Mouse (Mus musculus): Measurements from ENCODE around the gene Dcpp2. TPM values are rescaled to one million over a fixed set of nuclear protein-coding genes. Genes with fewer than 3 reads are reported as not detected.
"Not testable (repeated sequence)": the region's sequence is repeated elsewhere in the genome, so short reads cannot be mapped to it uniquely, and the experiment has no call there.

The Dcpp2 gene
- total RNA-seq, 2 experiments from 2014 or later: not detected

GRCm38 (mm10) chr17:23925090-23925493, 44.4 kb downstream of the Dcpp2 start:
- peak; percentile 27 for DNase-seq (ENCODE audit: low spot score)

GRCm38 (mm10) chr17:23931157-23931556, 50.5 kb downstream of the Dcpp2 start:
- no peak for DNase-seq (ENCODE audit: low spot score)

- DNase-seq (ENCODE audit: low spot score): no peak
Measured at GRCm38 (mm10) chr17:23941372-23941771, 60.7 kb downstream of the Dcpp2 start, which contains the start of gene Sbp. Gene Sbp, plus strand, starts transcription at chr17:23941672.

- not testable (repeated sequence) for DNase-seq (ENCODE audit: low spot score)
Measured at GRCm38 (mm10) chr17:23947486-23947885, 66.8 kb downstream of the Dcpp2 start.

GRCm38 (mm10) chr17:23949068-23949467, 68.4 kb downstream of the Dcpp2 start:
- DNase-seq (ENCODE audit: low spot score): no peak

Other genes starting within 250 kb of the Dcpp2 start
- under 1 TPM in 1 of 2 experiments, not detected in 1; 0.07 TPM for gene Mmp25, start 235.6 kb upstream of the Dcpp2 start, total RNA-seq (2021)
- gene Bicdl2, start 220.4 kb upstream of the Dcpp2 start, total RNA-seq (2021): not detected
- gene Hcfc1r1, start 207.3 kb upstream of the Dcpp2 start, total RNA-seq (2021): 100 to 1,000 TPM; 135 to 138 TPM
- gene Thoc6, start 207.0 kb upstream of the Dcpp2 start, total RNA-seq (2021): 1 to 10 TPM; 6.9 to 9.9 TPM
- gene Tnfrsf12a, start 203.4 kb upstream of the Dcpp2 start, total RNA-seq (2021): 10 to 100 TPM; 19.6 to 99.5 TPM
- gene Cldn6, start 201.6 kb upstream of the Dcpp2 start, total RNA-seq (2021): not detected
- under 1 TPM in 1 of 2 experiments, not detected in 1; 0.21 TPM for gene Cldn9, start 196.9 kb upstream of the Dcpp2 start, total RNA-seq (2021)
- not detected for gene 1520401A03Rik, start 158.1 kb upstream of the Dcpp2 start, total RNA-seq (2021)
- gene Pkmyt1, start 154.5 kb upstream of the Dcpp2 start, total RNA-seq (2021): under 1 TPM; 0.32 to 0.57 TPM
- gene Paqr4, start 140.0 kb upstream of the Dcpp2 start, total RNA-seq (2021): 1 to 10 TPM; 2.3 to 2.8 TPM
- not detected for gene Kremen2, start 135.0 kb upstream of the Dcpp2 start, total RNA-seq (2021)
- gene Flywch1, start 109.3 kb upstream of the Dcpp2 start, total RNA-seq (2021): 10 to 100 TPM; 50.0 to 59.2 TPM
- not detected for gene Flywch2, start 94.8 kb upstream of the Dcpp2 start, total RNA-seq (2021)
- 100 to 1,000 TPM; 145 to 160 TPM for gene Srrm2, start 90.3 kb upstream of the Dcpp2 start, total RNA-seq (2021)
- 100 to 1,000 TPM; 394 to 418 TPM for gene Elob, start 51.7 kb upstream of the Dcpp2 start, total RNA-seq (2021)
- not detected for gene Prss33, start 44.8 kb upstream of the Dcpp2 start, total RNA-seq (2021)
- not detected for gene Prss32, start 37.0 kb upstream of the Dcpp2 start, total RNA-seq (2021)
- not detected for gene Prss41, start 36.7 kb upstream of the Dcpp2 start, total RNA-seq (2021)
- not detected for gene Prss21, start 12.8 kb upstream of the Dcpp2 start, total RNA-seq (2021)
- not detected for gene Dcpp1, start within 50 bp of the Dcpp2 start, total RNA-seq (2021)
- gene Dcpp3, start 36.6 kb downstream of the Dcpp2 start, total RNA-seq (2021): not detected
- not detected for gene Sbp, start 60.8 kb downstream of the Dcpp2 start, total RNA-seq (2021)
- gene Sbpl, start 74.4 kb downstream of the Dcpp2 start, total RNA-seq (2021): not detected
- gene Prss30, start 99.7 kb downstream of the Dcpp2 start, total RNA-seq (2021): not detected
- gene Prss22, start 117.2 kb downstream of the Dcpp2 start, total RNA-seq (2021): not detected
- gene Prss27, start 157.3 kb downstream of the Dcpp2 start, total RNA-seq (2021): not detected
- gene Kctd5, start 192.6 kb downstream of the Dcpp2 start, total RNA-seq (2021): 1 to 10 TPM; 6.1 to 7.8 TPM